Mouse (Mus musculus) embryonic fibroblast, embryonic 13.5 days (primary cell): Measurements from ENCODE around the gene Wnt3a.

Source experiments
- CTCF ChIP-seq: IDR thresholded peaks from 2 replicates; pipeline ENCODE4 v1.5.1; 2011; ENCODE audit warnings: mild to moderate bottlenecking, control low read depth, low read length, moderate library complexity, borderline replicate concordance; ENCODE audit not compliant: insufficient read depth
- POLR2A ChIP-seq: IDR thresholded peaks from 2 replicates; pipeline ENCODE4 v1.6.1; 2011; ENCODE audit warnings: low read depth, mild to moderate bottlenecking, control low read depth, low read length, moderate library complexity

DNA sequence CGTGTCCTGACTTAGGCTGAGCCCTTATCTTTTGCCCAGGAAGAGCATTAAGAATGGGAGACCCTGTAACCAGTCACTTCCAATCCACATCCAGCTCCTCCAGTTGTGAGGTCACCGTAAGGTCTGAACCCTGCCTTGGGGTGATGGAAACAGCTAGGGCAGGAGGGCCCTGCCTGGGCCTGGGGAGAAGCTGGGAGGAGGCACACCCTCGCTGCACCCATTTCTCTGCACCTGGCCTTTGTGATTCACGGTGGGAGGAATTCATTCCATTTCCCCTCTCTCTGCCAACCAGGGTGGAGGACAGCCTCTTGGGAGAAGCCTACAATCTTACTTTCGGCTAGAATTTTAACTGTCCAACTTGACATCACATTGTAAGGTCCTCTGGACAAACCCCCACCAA lies 8.4 kb downstream of the Wnt3a start:
- TF ChIP-seq CTCF (no peak), POLR2A (no peak)
